Mouse (Mus musculus) small intestine, adult 2 months (tissue): ENCODE results near the gene Jph3. TPM values are rescaled to one million over a fixed set of nuclear protein-coding genes. Genes with fewer than 3 reads are reported as not detected.

Experiments used
- H3K27ac ChIP-seq: fragments of 200-500 bp; 2 replicates; pipeline ENCODE4 v1.5.1; 2012; ENCODE audit warnings: low read depth, low read length, control low read depth, inconsistent platforms; ENCODE audit not compliant: insufficient read depth
- H3K27me3 ChIP-seq: fragments of 200-500 bp; 2 replicates; pipeline ENCODE4 v1.6.1; 2012; ENCODE audit warnings: mild to moderate bottlenecking, moderate library complexity, low read length, inconsistent platforms; ENCODE audit not compliant: control insufficient read depth, insufficient read depth
- H3K36me3 ChIP-seq: fragments of 200-500 bp; 2 replicates; pipeline ENCODE4 v1.6.1; 2012; ENCODE audit warnings: mild to moderate bottlenecking, low read length, control low read depth, inconsistent platforms; ENCODE audit not compliant: control insufficient read depth, insufficient read depth
- H3K4me1 ChIP-seq: fragments of 200-500 bp; 2 replicates; pipeline ENCODE4 v1.6.1; 2012; ENCODE audit warnings: low read length, inconsistent platforms, mixed read lengths; ENCODE audit not compliant: control insufficient read depth, insufficient read depth, insufficient read length
- H3K4me3 ChIP-seq: fragments of 200-500 bp; 2 replicates; pipeline ENCODE4 v1.5.1; 2012; ENCODE audit warnings: low read depth, mild to moderate bottlenecking, control low read depth, inconsistent platforms, low read length, moderate library complexity
- CTCF ChIP-seq: fragments of 200-500 bp; IDR thresholded peaks from 2 replicates; pipeline ENCODE4 v1.5.1; 2012; ENCODE audit warnings: low read depth, mild to moderate bottlenecking, control low read depth, inconsistent platforms, low read length, moderate library complexity, mixed read lengths; ENCODE audit not compliant: insufficient replicate concordance, insufficient read length; ENCODE audit errors: extremely low read depth
- POLR2A ChIP-seq: fragments of 200-500 bp; IDR thresholded peaks from 2 replicates; pipeline ENCODE4 v1.6.1; 2012; ENCODE audit warnings: low read depth, mild to moderate bottlenecking, control low read depth, inconsistent platforms, low read length, moderate library complexity
- WGBS: fragments of 180-500 bp; shearing (Covaris S2); methylation state at CpG from one replicate; pipeline ENCODE4 v1.1.7; 2018; 5-methylcytosine and 5-hydroxymethylcytosine counted together
- polyA plus RNA-seq: library from polyadenylated mRNA; depleted of rRNA; stranded (reverse); fragments of >200 nt; gene quantifications from 2 replicates; pipeline ENCODE4 v1.2.3, GENCODE M21; 2012; rRNA removed

Jph3 gene
- polyA plus RNA-seq, 1 experiment: 0.57 TPM

DNA sequence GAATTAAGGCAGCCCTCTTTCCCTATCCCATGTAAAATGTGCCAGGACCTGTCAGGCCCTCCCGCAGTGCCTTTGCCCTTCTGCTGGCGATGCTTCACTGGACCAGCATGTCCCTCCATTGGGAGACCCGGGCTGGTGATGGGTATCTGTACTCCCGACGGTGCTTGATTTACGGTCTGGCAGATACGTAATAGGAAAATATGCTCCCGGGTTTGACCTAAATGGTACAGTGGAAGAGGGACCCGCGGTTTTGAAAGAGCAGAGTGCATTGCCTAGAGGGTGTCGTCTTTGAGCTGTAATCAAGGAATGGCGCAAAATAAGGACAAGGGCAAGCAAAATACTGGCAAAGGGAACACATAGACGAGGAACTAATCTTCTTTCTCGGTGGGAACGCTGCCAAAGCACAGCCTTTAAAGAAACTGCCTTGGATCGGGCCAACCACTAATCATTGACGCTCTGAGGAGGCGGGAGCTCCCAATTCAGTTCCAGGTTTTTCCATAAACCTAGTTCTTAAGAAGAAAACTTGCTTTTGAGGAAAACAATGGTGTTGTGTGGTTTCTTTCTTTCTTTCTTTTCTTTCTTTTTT lies 100.4 kb downstream of the Jph3 start:
- no peaks in the 10 kb centered on the region for H3K36me3 ChIP-seq
- 7% methylated on average over 18 of the region's 18 CpGs for WGBS
- peak overlapping the region; percentile 95 for H3K4me3 ChIP-seq
- H3K27me3 ChIP-seq: no peaks in the 10 kb centered on the region
- peak overlapping the region; percentile 52 for H3K27ac ChIP-seq
- H3K4me1 ChIP-seq: peaks cover 2% of the 10 kb centered on the region; the same call in 1 of the 2 replicates
- 0 out of 2 replicates have a peak, but pooled peaks have one; percentile 4 for TF ChIP-seq CTCF
- TF ChIP-seq POLR2A: no peak

DNA sequence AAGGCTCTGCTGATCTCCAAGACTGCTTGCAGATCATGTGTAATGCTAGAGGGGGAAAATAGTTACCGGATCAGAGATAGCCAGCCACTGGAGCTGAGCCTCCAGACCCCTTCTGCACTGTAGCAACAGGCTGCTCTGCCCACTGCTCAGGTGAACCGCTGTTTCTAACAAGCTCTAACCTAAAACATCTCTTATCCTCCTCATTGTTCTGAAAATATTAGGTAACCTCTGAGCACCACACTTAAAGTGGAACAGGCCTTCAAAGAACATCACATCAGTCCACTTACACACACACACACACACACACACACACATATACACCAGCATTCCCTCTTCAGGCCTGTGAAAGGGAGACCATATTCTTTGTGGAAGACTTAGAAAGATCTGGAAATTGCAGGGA lies 102.6 kb downstream of the Jph3 start:
- H3K27ac ChIP-seq: no peak overlapping the region
- TF ChIP-seq POLR2A (no peak), CTCF (no peak)
- no peaks in the 10 kb centered on the region for H3K36me3 ChIP-seq
- WGBS: 82% methylated on average over 2 of the region's 2 CpGs
- peaks cover 2% of the 10 kb centered on the region; the same call in 1 of the 2 replicates for H3K4me1 ChIP-seq
- H3K27me3 ChIP-seq: no peaks in the 10 kb centered on the region
- H3K4me3 ChIP-seq: no peak overlapping the region

DNA sequence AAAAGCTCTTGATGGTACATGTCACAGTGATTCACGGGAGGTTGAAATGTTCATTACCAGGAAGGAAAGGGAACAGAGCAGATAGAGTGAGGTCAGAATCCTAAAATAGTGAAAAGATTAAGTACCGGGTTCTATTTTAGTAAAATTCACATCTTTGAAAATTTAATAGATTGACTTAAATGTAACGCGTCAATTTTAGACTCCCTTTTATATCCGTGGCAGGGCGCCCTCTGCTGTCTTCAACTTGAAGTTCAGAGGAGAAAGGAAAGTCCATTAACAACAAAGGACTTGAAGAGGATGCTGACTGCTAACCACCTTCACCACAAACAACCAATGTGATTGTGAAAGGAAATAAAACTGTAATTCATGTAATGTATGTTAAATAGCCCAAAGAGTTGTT lies 103.1 kb downstream of the Jph3 start:
- no peak overlapping the region for H3K4me3 ChIP-seq
- peaks cover 2% of the 10 kb centered on the region; the same call in 1 of the 2 replicates for H3K4me1 ChIP-seq
- H3K27ac ChIP-seq: no peak overlapping the region
- 11% methylated on average over 6 of the region's 6 CpGs for WGBS
- no peaks in the 10 kb centered on the region for H3K36me3 ChIP-seq
- TF ChIP-seq CTCF (no peak), POLR2A (no peak)
- no peaks in the 10 kb centered on the region for H3K27me3 ChIP-seq

DNA sequence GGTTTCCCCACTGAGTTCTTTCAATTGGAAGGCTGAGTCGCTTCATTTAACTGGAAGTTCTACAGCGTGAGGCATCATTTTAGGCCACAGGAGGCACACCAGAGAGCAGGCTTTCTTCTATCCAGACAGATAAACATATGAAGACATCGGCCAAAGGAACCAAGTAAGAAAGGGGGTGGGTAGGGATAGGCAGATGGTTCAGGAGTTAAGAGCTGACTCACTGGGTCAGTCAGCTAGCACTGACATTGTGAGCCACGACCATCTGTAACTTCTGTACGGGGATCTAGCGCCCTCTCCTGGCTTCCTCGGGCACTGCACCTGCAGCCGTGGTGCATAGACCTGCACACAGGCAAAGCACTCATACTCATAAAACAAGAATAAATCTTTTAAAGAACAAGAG lies 111.8 kb downstream of the Jph3 start:
- TF ChIP-seq CTCF (peak; percentile 61; the same call in 1 of the 2 replicates), POLR2A (no peak)
- no peaks in the 10 kb centered on the region for H3K27me3 ChIP-seq
- H3K36me3 ChIP-seq: no peaks in the 10 kb centered on the region
- no peaks in the 10 kb centered on the region for H3K4me1 ChIP-seq
- 50% methylated on average over 8 of the region's 8 CpGs for WGBS
- H3K4me3 ChIP-seq: no peak overlapping the region
- H3K27ac ChIP-seq: no peak overlapping the region

DNA sequence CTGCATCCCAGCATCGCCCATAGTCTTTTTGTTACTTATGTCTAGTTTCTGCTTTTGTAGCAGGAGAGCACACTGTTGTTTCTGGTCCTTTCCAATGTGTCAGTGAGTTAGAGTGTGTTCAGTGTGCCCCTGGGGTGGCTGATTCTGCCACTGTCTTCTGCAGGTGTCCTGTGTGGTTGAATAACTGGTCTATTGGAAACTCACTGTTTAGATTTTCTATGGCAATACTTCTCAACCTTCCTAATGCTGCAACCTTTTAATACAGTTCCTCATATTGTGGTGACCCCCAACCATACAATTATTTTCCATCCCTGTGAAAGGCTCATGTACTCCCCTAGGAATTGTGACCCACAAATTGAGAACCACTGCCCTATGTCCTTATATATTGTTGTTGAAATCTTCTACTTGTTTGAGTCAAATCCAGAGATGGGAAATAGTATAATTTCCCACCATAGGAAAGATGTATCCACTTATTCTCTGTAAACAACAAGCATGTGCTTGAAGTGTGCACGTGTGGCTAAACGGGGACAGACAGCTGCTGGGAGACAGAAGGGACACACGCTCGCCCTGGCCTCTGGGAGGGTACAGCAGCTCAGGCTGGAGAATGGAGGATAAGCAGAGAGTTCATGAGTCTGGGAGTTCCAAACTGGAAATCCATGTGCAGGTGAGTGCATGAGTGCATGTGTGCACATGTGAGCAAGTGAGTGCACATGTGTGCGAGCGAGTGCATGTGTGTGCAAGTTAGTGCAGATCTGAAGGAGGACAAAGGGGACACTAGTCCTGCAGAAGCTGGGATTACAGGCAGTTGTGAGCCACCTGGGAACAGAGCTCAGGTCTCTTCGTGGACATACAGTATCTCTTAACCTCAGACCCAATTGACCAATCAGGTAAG lies 112.9 kb downstream of the Jph3 start:
- TF ChIP-seq POLR2A (no peak), CTCF (no peak)
- H3K4me3 ChIP-seq: no peak overlapping the region
- 85% methylated on average over 8 of the region's 8 CpGs for WGBS

DNA sequence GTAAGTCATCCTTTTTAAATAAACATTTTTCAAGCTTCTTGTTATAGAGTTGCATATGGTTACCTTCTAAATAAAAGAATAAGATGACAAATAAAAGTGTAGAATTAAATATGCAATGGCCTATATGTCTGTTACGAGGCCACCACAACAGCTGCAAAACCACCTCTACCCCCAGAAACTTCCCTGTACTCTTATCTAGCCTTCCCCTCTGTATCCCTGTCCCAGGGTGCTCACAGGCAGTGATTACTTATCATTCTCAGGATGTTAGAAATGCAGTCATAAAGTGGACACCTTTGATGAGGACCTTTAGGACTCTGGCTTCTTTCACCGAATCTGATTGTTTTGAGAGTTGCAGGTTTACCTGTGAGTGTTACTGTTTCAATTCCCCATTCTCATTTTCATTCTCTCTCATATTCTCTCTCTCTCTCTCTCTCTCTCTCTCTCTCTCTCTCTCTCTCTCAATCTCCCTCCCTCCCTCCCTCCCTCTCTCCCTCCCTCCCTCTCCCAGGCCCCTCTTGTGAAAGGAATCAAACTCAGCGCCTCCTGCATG lies 113.8 kb downstream of the Jph3 start:
- WGBS: 53% methylated on average over 3 of the region's 3 CpGs
- TF ChIP-seq CTCF: no peak
- no peak for TF ChIP-seq POLR2A
- Histone ChIP-seq H3K4me1 (no peaks in the 10 kb centered on the region), H3K27ac (no peak overlapping the region), H3K27me3 (no peaks in the 10 kb centered on the region), H3K4me3 (no peak overlapping the region), H3K36me3 (no peaks in the 10 kb centered on the region)

More for the DNA sequence above, 112.9 kb downstream of the Jph3 start:
- no peak overlapping the region for H3K27ac ChIP-seq
- no peaks in the 10 kb centered on the region for H3K36me3 ChIP-seq
- H3K4me1 ChIP-seq: no peaks in the 10 kb centered on the region
- no peaks in the 10 kb centered on the region for H3K27me3 ChIP-seq

Other genes starting within 250 kb of the Jph3 start
- not detected in 2 replicates for gene 1700018B08Rik, start 185.3 kb upstream of the Jph3 start, polyA plus RNA-seq
- gene Fbxo31, start 150.8 kb upstream of the Jph3 start, polyA plus RNA-seq: 24.9 and 30.3 TPM in 2 replicates
- gene Map1lc3b, start 139.3 kb upstream of the Jph3 start, polyA plus RNA-seq: 50.7 and 82.2 TPM in 2 replicates
- gene Zcchc14, start 76.7 kb upstream of the Jph3 start, polyA plus RNA-seq: 15.3 and 31.3 TPM in 2 replicates
- 7.1 and 10.8 TPM in 2 replicates for gene Klhdc4, start 99.9 kb downstream of the Jph3 start, polyA plus RNA-seq
- 10.9 and 11.5 TPM in 2 replicates for gene Slc7a5, start 178.1 kb downstream of the Jph3 start, polyA plus RNA-seq
- gene Car5a, start 215.3 kb downstream of the Jph3 start, polyA plus RNA-seq: 0.11 TPM in 1 of 2 replicates, not detected in the other
- gene Banp, start 220.1 kb downstream of the Jph3 start, polyA plus RNA-seq: 24.7 and 34.3 TPM in 2 replicates